Mouse (Mus musculus) layer of hippocampus, adult 9-11 months (tissue): ENCODE measurements at regions not wholly inside any gene's neighbourhood (a gene's known extent, or its start where the extent isn't known, plus 50 kb on each side); places are given as distances from the start of the nearest gene placed in this dataset.
"Not testable (repeated sequence)": the region's sequence is repeated elsewhere in the genome, so short reads cannot be mapped to it uniquely, and the experiment has no call there.

Source experiments
- DNase-seq: peaks from one replicate; pipeline ENCODE4 v3.0.0; 2022

DNA sequence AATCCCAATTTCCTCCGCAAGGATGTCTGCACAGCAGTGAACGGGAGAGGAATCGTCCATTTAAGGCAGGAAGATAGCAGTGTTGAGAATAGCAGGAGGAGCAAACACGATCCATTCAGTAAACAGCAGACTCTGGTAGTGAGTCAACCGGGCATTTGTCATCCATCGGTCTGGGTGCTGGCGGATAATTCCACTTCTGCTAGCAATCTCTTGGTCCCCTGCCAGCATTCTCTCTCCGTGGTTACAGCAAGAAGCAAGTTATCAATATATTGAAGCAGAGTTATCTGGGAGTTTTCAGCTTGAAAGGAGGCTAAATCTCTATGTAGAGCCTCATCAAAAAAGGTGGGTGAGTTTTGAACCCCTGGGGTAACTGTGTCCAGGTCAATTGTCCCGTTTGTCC, 130.4 kb downstream of the Mtrr start:
- DNase-seq = peak; percentile 25

DNA sequence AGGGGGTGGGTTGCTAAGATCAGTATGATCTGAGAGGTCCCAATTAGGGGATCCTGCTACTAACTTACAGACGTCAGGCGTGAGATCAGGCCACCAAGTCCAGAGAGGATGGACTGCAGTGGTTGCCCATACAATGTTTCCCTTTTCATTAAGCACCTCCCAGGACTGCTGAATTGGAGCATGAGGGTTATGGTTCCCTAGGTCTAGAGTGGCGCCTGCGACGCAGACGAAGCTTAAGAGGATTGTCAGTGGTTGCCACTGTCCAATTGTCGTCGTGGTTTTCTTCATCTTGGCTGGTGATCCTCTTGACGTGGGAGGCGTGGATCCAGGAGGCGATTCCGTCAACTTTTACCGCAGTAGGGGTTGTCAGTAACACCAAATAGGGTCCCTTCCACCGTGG, 137.6 kb downstream of the Mtrr start:
- DNase-seq = not testable (repeated sequence)
